30 mouse cellular contexts compared by ENCODE assay signal in the genomic region with DNA sequence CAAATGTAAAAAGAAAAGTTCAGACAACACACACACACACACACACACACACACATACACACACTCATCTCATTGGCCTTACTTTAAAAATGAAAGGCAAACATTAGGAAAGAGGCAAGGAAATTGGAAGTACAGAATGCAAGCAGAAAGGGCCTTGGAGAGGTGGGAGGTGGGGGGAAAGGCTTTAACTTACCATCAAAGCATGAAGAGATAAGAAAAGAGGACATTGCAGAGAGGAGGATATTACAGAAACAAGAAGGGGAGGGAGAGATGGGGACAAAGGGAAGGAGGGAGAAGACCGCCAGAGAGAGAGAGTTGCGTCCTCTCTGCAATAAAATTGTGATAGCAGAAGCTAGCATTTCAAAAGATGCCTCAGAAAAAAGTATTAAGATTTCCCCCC. TPM values are rescaled to one million over a fixed set of nuclear protein-coding genes. Genes with fewer than 3 reads are reported as not detected.
DNase-seq lines count a peak whose midpoint lies in the region; ATAC-seq and TF ChIP-seq lines count a peak whose summit lies in the region.
"Had no signal": no experiment of that assay in that cellular context is flagged by ENCODE, and none has a peak within 500 bp of the region (broad histone marks: within the 10 kb centered on the region; RNA-seq: fewer than 3 reads in every experiment).

No protein-coding gene starts in this region.

- H3K27ac ChIP-seq in liver, embryonic 11.5 days (ENCODE audit: low read depth, low read length): no peak overlapping the region
- H3K27ac ChIP-seq in MEL (ENCODE audit: control insufficient read depth, low read depth, low read length): no peak overlapping the region
- H3K27ac ChIP-seq in kidney, embryonic 16.5 days (ENCODE audit: low read length): no peak overlapping the region
- no peak overlapping the region for H3K27ac ChIP-seq in hindbrain, embryonic 16.5 days (ENCODE audit: low read depth, low read length)
- H3K27ac ChIP-seq: embryonic facial prominence, embryonic 13.5 days; embryonic facial prominence, embryonic 15.5 days; forebrain, embryonic 10.5 days; forebrain, embryonic 12.5 days had no signal

- no peaks in the 10 kb centered on the region for H3K36me3 ChIP-seq in liver, embryonic 11.5 days (ENCODE audit: control insufficient read depth, insufficient read depth, low read length)
- H3K36me3 ChIP-seq in MEL (ENCODE audit: control insufficient read depth in 1 of 2, insufficient read depth in 2 of 2, low read length in 2 of 2): peaks cover 0 to 15% of the 10 kb centered on the region in 2 experiments; a peak in 2 of 4 replicates
- 0 out of 2 replicates have a peak, but pooled peaks cover 3% of the 10 kb centered on the region for H3K36me3 ChIP-seq in kidney, embryonic 16.5 days (ENCODE audit: insufficient read depth, low read length)
- peaks cover 2% of the 10 kb centered on the region; the same call in 1 of the 2 replicates for H3K36me3 ChIP-seq in hindbrain, embryonic 16.5 days (ENCODE audit: control insufficient read depth, insufficient read depth, low read length)

- TF ChIP-seq POLR2A in MEL (IDR thresholded peaks at IDR 0.05; ENCODE audit: control insufficient read depth in 1 of 2, insufficient read depth in 1 of 2, low read depth in 1 of 2, low read length in 2 of 2, poor library complexity in 1 of 2): no peak

- no peaks in the 10 kb centered on the region for H3K9me3 ChIP-seq in liver, embryonic 11.5 days (ENCODE audit: control insufficient read depth, low read length)
- H3K9me3 ChIP-seq in MEL (replicated peaks; ENCODE audit: insufficient read depth, low read length): no peaks in the 10 kb centered on the region
- no peaks in the 10 kb centered on the region for H3K9me3 ChIP-seq in kidney, embryonic 16.5 days (ENCODE audit: low read length)
- no peaks in the 10 kb centered on the region for H3K9me3 ChIP-seq in hindbrain, embryonic 16.5 days (ENCODE audit: control insufficient read depth, low read length)
- H3K9me3 ChIP-seq: embryonic facial prominence, embryonic 13.5 days; embryonic facial prominence, embryonic 15.5 days; forebrain, embryonic 10.5 days; forebrain, embryonic 12.5 days; G1E had no signal

- no peak overlapping the region for H3K9ac ChIP-seq in liver, embryonic 11.5 days (ENCODE audit: low read depth, low read length)
- H3K9ac ChIP-seq in MEL (ENCODE audit: control insufficient read depth, low read depth, low read length, poor library complexity, severe bottlenecking): no peak overlapping the region
- H3K9ac ChIP-seq in kidney, embryonic 16.5 days (replicated peaks; ENCODE audit: low read length): no peak overlapping the region
- H3K9ac ChIP-seq in hindbrain, embryonic 16.5 days (ENCODE audit: low read depth, low read length): no peak overlapping the region
- H3K9ac ChIP-seq: embryonic facial prominence, embryonic 13.5 days; embryonic facial prominence, embryonic 15.5 days; forebrain, embryonic 12.5 days had no signal

- DNase-seq in liver, embryonic 11.5 days (ENCODE audit: low spot score): peak; percentile 8
- DNase-seq in liver: no peak
- peak; percentile 50 for DNase-seq in 416B (ENCODE audit: low read depth)
- DNase-seq in MEL (ENCODE audit: low read depth, low spot score): peak; percentile 54
- no peak for DNase-seq in layer of hippocampus, adult 18-20 months (ENCODE audit: low spot score in 2 of 2)
- DNase-seq: adrenal gland, adult 2 months; adrenal gland, postnatal 10 days; adrenal gland, postnatal 25 days; B cell, adult 2 months; cerebellum, adult 18-20 months; cerebellum, adult 8-10 months; cerebellum, adult 9-11 months; cerebellum, postnatal 14 days; cerebellum, postnatal 36 days; embryo, embryonic 11 days had no signal

- H3K4me2 ChIP-seq in liver, embryonic 11.5 days: no peak overlapping the region
- no peak overlapping the region for H3K4me2 ChIP-seq in kidney, embryonic 16.5 days (replicated peaks; ENCODE audit: low read depth, low read length)
- H3K4me2 ChIP-seq in hindbrain, embryonic 16.5 days (ENCODE audit: low read length): no peak overlapping the region
- H3K4me2 ChIP-seq: embryonic facial prominence, embryonic 13.5 days; embryonic facial prominence, embryonic 15.5 days; forebrain, embryonic 12.5 days had no signal

- H3K79me2 ChIP-seq in MEL (ENCODE audit: control insufficient read depth, insufficient read depth, low read length, poor library complexity): no peaks in the 10 kb centered on the region

- no peak overlapping the region for H3K4me3 ChIP-seq in liver, embryonic 11.5 days (ENCODE audit: low read depth, low read length)
- H3K4me3 ChIP-seq in MEL (ENCODE audit: control insufficient read depth in 1 of 2, insufficient read depth in 1 of 2, low read depth in 2 of 2, low read length in 2 of 2): no peak overlapping the region
- H3K4me3 ChIP-seq in kidney, embryonic 16.5 days (ENCODE audit: low read length): no peak overlapping the region
- H3K4me3 ChIP-seq in hindbrain, embryonic 16.5 days (ENCODE audit: low read length): no peak overlapping the region
- H3K4me3 ChIP-seq: embryonic facial prominence, embryonic 13.5 days; embryonic facial prominence, embryonic 15.5 days; erythroblast, embryonic 14.5 days; forebrain, embryonic 10.5 days; forebrain, embryonic 12.5 days had no signal

- TF ChIP-seq CTCF in MEL (IDR thresholded peaks at IDR 0.05 in 2 of 3, conservative IDR thresholded peaks at IDR 0.05 in 1 of 3; ENCODE audit: control insufficient read depth in 1 of 3, insufficient read depth in 1 of 3, low read depth in 2 of 3, low read length in 3 of 3, poor library complexity in 1 of 3, severe bottlenecking in 1 of 3): no peak

- no peaks in the 10 kb centered on the region for H3K4me1 ChIP-seq in liver, embryonic 11.5 days (replicated peaks; ENCODE audit: control insufficient read depth, insufficient read depth, low read length)
- H3K4me1 ChIP-seq in MEL (ENCODE audit: control insufficient read depth in 1 of 2, insufficient read depth in 2 of 2, low read length in 2 of 2): peaks cover 5 to 17% of the 10 kb centered on the region in 2 experiments
- H3K4me1 ChIP-seq in kidney, embryonic 16.5 days (ENCODE audit: insufficient read depth, low read length): 0 out of 2 replicates have a peak, but pooled peaks cover 3% of the 10 kb centered on the region
- no peaks in the 10 kb centered on the region for H3K4me1 ChIP-seq in hindbrain, embryonic 16.5 days (ENCODE audit: control insufficient read depth, insufficient read depth, low read depth, low read length)
- H3K4me1 ChIP-seq: embryonic facial prominence, embryonic 13.5 days; embryonic facial prominence, embryonic 15.5 days; forebrain, embryonic 10.5 days; forebrain, embryonic 12.5 days had no signal

- ATAC-seq in liver, embryonic 11.5 days (replicated peaks; ENCODE audit: low FRiP score): no peak
- ATAC-seq in granulocyte monocyte progenitor cell, adult 5-6 weeks (replicated peaks; ENCODE audit: poor library complexity, severe bottlenecking): peak; percentile 46
- ATAC-seq in kidney, embryonic 16.5 days (ENCODE audit: low FRiP score, low TSS enrichment): no peak
- no peak for ATAC-seq in hindbrain, embryonic 16.5 days
- ATAC-seq: CD4-positive, CD25-positive, alpha-beta regulatory T cell, adult 4 months; forebrain, embryonic 14.5 days; forebrain, embryonic 16.5 days had no signal

- no peaks in the 10 kb centered on the region for H3K27me3 ChIP-seq in liver, embryonic 11.5 days (replicated peaks; ENCODE audit: control insufficient read depth, insufficient read depth, low read length)
- peaks cover 0 to 2% of the 10 kb centered on the region in 2 experiments; a peak in 1 of 4 replicates for H3K27me3 ChIP-seq in MEL (ENCODE audit: control insufficient read depth in 1 of 2, insufficient read depth in 2 of 2, low read length in 2 of 2)
- no peaks in the 10 kb centered on the region for H3K27me3 ChIP-seq in kidney, embryonic 16.5 days (ENCODE audit: insufficient read depth, low read length)
- H3K27me3 ChIP-seq in hindbrain, embryonic 16.5 days (replicated peaks; ENCODE audit: control insufficient read depth, insufficient read depth, low read length): no peaks in the 10 kb centered on the region
- H3K27me3 ChIP-seq: CH12.LX; embryonic facial prominence, embryonic 13.5 days; embryonic facial prominence, embryonic 15.5 days; forebrain, embryonic 12.5 days had no signal

- TF ChIP-seq EP300 in MEL (IDR thresholded peaks at IDR 0.05; ENCODE audit: low read depth in 1 of 2, low read length in 2 of 2): no peak

- WGBS in liver, embryonic 11.5 days: 64% methylated on average over 2 of the region's 2 CpGs
- WGBS in kidney, embryonic 16.5 days: 45% methylated on average over 2 of the region's 2 CpGs
- 89% methylated on average over 2 of the region's 2 CpGs for WGBS in hindbrain, embryonic 16.5 days

- no peak for TF ChIP-seq RAD21 in MEL (IDR thresholded peaks at IDR 0.05; ENCODE audit: low read depth, low read length)

RNA-seq across cellular contexts. Expression of a gene that starts 28.5 kb away (rescaled TPM):
- polyA plus RNA-seq in liver, embryonic 11.5 days (2014; fragmentation: Nextera tagmentation; extraction: Ambion mirVana): 48.5 and 51.2 TPM in 2 replicates
- 46.4 and 50.6 TPM in 2 replicates for total RNA-seq in MEL (2012; rRNA removed)
- polyA plus RNA-seq in MEL (2012; ENCODE audit: insufficient read depth in 1 of 2, insufficient read length in 2 of 2, low read depth in 1 of 2, low replicate concordance in 2 of 2, missing spikeins in 1 of 2): 10 to 100 TPM in 1 of 2 experiments, not detected in 1; 70.1 TPM
- 31.6 and 33.0 TPM in 2 replicates for total RNA-seq in granulocyte monocyte progenitor cell, adult 5-6 weeks (2014; fragmentation: Nextera tagmentation)
- 9.9 and 12.7 TPM in 2 replicates for total RNA-seq in granulocyte monocyte progenitor cell, adult 5-6 weeks (2017)
- 40.3 and 41.9 TPM in 2 replicates for polyA plus RNA-seq in kidney, embryonic 16.5 days (2015; fragmentation: Nextera tagmentation; extraction: Ambion mirVana)
- total RNA-seq in layer of hippocampus, adult 18-20 months (2021): 10 to 100 TPM; 32.0 to 37.2 TPM
- 31.7 and 37.0 TPM in 2 replicates for polyA plus RNA-seq in hindbrain, embryonic 16.5 days (2015; fragmentation: Nextera tagmentation; extraction: Ambion mirVana)

RNA-seq across cellular contexts. Expression of a gene that starts 29.5 kb away (rescaled TPM):
- polyA plus RNA-seq in liver, embryonic 11.5 days (2014; fragmentation: Nextera tagmentation; extraction: Ambion mirVana): 1.0 and 2.1 TPM in 2 replicates
- not detected in 2 replicates for total RNA-seq in MEL (2012; rRNA removed)
- polyA plus RNA-seq in MEL (2012; ENCODE audit: insufficient read depth in 1 of 2, insufficient read length in 2 of 2, low read depth in 1 of 2, low replicate concordance in 2 of 2, missing spikeins in 1 of 2): not detected
- not detected in 2 replicates for total RNA-seq in granulocyte monocyte progenitor cell, adult 5-6 weeks (2014; fragmentation: Nextera tagmentation)
- total RNA-seq in granulocyte monocyte progenitor cell, adult 5-6 weeks (2017): 0.62 and 0.82 TPM in 2 replicates
- 2.0 TPM in 2 replicates for polyA plus RNA-seq in kidney, embryonic 16.5 days (2015; fragmentation: Nextera tagmentation; extraction: Ambion mirVana)
- total RNA-seq in layer of hippocampus, adult 18-20 months (2021): under 1 TPM in 1 of 2 experiments, not detected in 1; 0.17 TPM
- polyA plus RNA-seq in hindbrain, embryonic 16.5 days (2015; fragmentation: Nextera tagmentation; extraction: Ambion mirVana): 0.06 TPM in 1 of 2 replicates, not detected in the other
- total RNA-seq: CH12.LX; common myeloid progenitor, adult 5-6 weeks; G1E had no signal
- polyA plus RNA-seq: CD4-positive, CD25-positive, alpha-beta regulatory T cell, adult 4 months; erythroblast, embryonic 14.5 days; forebrain, embryonic 14.5 days; forebrain, embryonic 16.5 days; G1E had no signal

RNA-seq across cellular contexts. Expression of a gene that starts 51.1 kb away (rescaled TPM):
- polyA plus RNA-seq in liver, embryonic 11.5 days (2014; fragmentation: Nextera tagmentation; extraction: Ambion mirVana): 31.5 and 35.9 TPM in 2 replicates
- total RNA-seq in MEL (2012; rRNA removed): 200 and 241 TPM in 2 replicates
- 100 to 1,000 TPM in 1 of 2 experiments, not detected in 1; 272 TPM for polyA plus RNA-seq in MEL (2012; ENCODE audit: insufficient read depth in 1 of 2, insufficient read length in 2 of 2, low read depth in 1 of 2, low replicate concordance in 2 of 2, missing spikeins in 1 of 2)
- total RNA-seq in granulocyte monocyte progenitor cell, adult 5-6 weeks (2014; fragmentation: Nextera tagmentation): 63.2 and 69.8 TPM in 2 replicates
- total RNA-seq in granulocyte monocyte progenitor cell, adult 5-6 weeks (2017): 41.1 and 74.9 TPM in 2 replicates
- polyA plus RNA-seq in kidney, embryonic 16.5 days (2015; fragmentation: Nextera tagmentation; extraction: Ambion mirVana): 15.3 and 19.0 TPM in 2 replicates
- 100 to 1,000 TPM in 1 of 2 experiments, 10 to 100 TPM in 1; 93.5 to 100 TPM for total RNA-seq in layer of hippocampus, adult 18-20 months (2021)
- polyA plus RNA-seq in hindbrain, embryonic 16.5 days (2015; fragmentation: Nextera tagmentation; extraction: Ambion mirVana): 54.9 and 55.6 TPM in 2 replicates

RNA-seq across cellular contexts. Expression of a gene that starts 58.9 kb away (rescaled TPM):
- 0.29 TPM in 1 of 2 replicates, not detected in the other for polyA plus RNA-seq in liver, embryonic 11.5 days (2014; fragmentation: Nextera tagmentation; extraction: Ambion mirVana)
- total RNA-seq in MEL (2012; rRNA removed): not detected in 2 replicates
- not detected for polyA plus RNA-seq in MEL (2012; ENCODE audit: insufficient read depth in 1 of 2, insufficient read length in 2 of 2, low read depth in 1 of 2, low replicate concordance in 2 of 2, missing spikeins in 1 of 2)
- total RNA-seq in granulocyte monocyte progenitor cell, adult 5-6 weeks (2014; fragmentation: Nextera tagmentation): not detected in 2 replicates
- not detected in 2 replicates for total RNA-seq in granulocyte monocyte progenitor cell, adult 5-6 weeks (2017)
- polyA plus RNA-seq in kidney, embryonic 16.5 days (2015; fragmentation: Nextera tagmentation; extraction: Ambion mirVana): 0.07 and 0.09 TPM in 2 replicates
- not detected for total RNA-seq in layer of hippocampus, adult 18-20 months (2021)
- polyA plus RNA-seq in hindbrain, embryonic 16.5 days (2015; fragmentation: Nextera tagmentation; extraction: Ambion mirVana): 0.09 and 0.14 TPM in 2 replicates
- total RNA-seq: adrenal gland, adult 2 months; adrenal gland, postnatal 10 days; adrenal gland, postnatal 25 days; adrenal gland, postnatal 4 days; common myeloid progenitor, adult 5-6 weeks had no signal
- polyA plus RNA-seq: CD4-positive, CD25-positive, alpha-beta regulatory T cell, adult 4 months; erythroblast, embryonic 14.5 days; forebrain, embryonic 10.5 days; forebrain, embryonic 12.5 days; forebrain, embryonic 14.5 days; forebrain, embryonic 16.5 days; G1E had no signal

Comparison
In these comparisons a context has a peak if more than half of its experiments do, and no peak if none do; other contexts are left out.
1. DNase-seq: peak in liver, embryonic 11.5 days (single experiment), 416B (single experiment) and MEL (single experiment); none in liver (single experiment) and layer of hippocampus, adult 18-20 months (0 of 2).